Mouse (Mus musculus) neural tube, embryonic 11.5 days (tissue): ENCODE results near the gene Nhp2. TPM values are rescaled to one million over a fixed set of nuclear protein-coding genes. Genes with fewer than 3 reads are reported as not detected.

Experiments used
- ATAC-seq: fragments of 200-750 bp; cut with Nextera tagmentation; 2 replicates; pipeline ENCODE4 v1.8.0; 2017; ENCODE audit warnings: moderate number of reproducible peaks, mild to moderate bottlenecking, moderate TSS enrichment, moderate library complexity; ENCODE audit not compliant: insufficient read depth, low FRiP score, low TSS enrichment
- DNase-seq: peaks from one replicate; pipeline ENCODE4 v3.0.0-alpha.2; 2015; ENCODE audit warnings: low spot score
- H3K27ac ChIP-seq: fragments of 300-500 bp; sonication (generic); 2 replicates; pipeline ENCODE4 v1.5.1; 2014; ENCODE audit warnings: low read depth, mild to moderate bottlenecking, low read length
- H3K27me3 ChIP-seq: fragments of 300-500 bp; sonication (generic); 2 replicates; pipeline ENCODE4 v1.6.1; 2014; ENCODE audit warnings: mild to moderate bottlenecking, low read length, mixed read lengths; ENCODE audit not compliant: control insufficient read depth, insufficient read depth
- H3K36me3 ChIP-seq: fragments of 300-500 bp; sonication (generic); 2 replicates; pipeline ENCODE4 v1.6.1; 2014; ENCODE audit warnings: mild to moderate bottlenecking, low read length, moderate library complexity, mixed read lengths; ENCODE audit not compliant: control insufficient read depth, insufficient read depth
- H3K4me1 ChIP-seq: fragments of 300-500 bp; sonication (generic); 2 replicates; pipeline ENCODE4 v1.6.1; 2014; ENCODE audit warnings: low read length, mixed read lengths; ENCODE audit not compliant: control insufficient read depth, insufficient read depth
- H3K4me2 ChIP-seq: fragments of 300-500 bp; sonication (generic); 2 replicates; pipeline ENCODE4 v1.6.1; 2014; ENCODE audit warnings: low read depth, mild to moderate bottlenecking, moderate library complexity
- H3K4me3 ChIP-seq: fragments of 300-500 bp; sonication (generic); 2 replicates; pipeline ENCODE4 v1.5.1; 2014; ENCODE audit warnings: low read depth, low read length
- H3K9ac ChIP-seq: fragments of 300-500 bp; sonication (generic); 2 replicates; pipeline ENCODE4 v1.6.1; 2014; ENCODE audit warnings: mild to moderate bottlenecking, low read length
- H3K9me3 ChIP-seq: fragments of 300-500 bp; sonication (generic); 2 replicates; pipeline ENCODE4 v1.6.1; 2016; ENCODE audit warnings: low read length; ENCODE audit not compliant: control insufficient read depth
- WGBS: fragments of 180-500 bp; shearing (Covaris S2); extraction: QIAGEN DNeasy Blood & Tissue Kit; methylation state at CpG from one replicate; pipeline ENCODE4 v1.1.7; 2014; 5-methylcytosine and 5-hydroxymethylcytosine counted together
- polyA plus RNA-seq: library from polyadenylated mRNA; unstranded; fragments of >200 nt; fragmentation: Nextera tagmentation; extraction: Ambion mirVana; gene quantifications from 2 replicates; pipeline ENCODE4 v1.2.1, GENCODE M21; 2014

Gene Nhp2
- polyA plus RNA-seq: 155 and 168 TPM in 2 replicates

GRCm38 (mm10) chr11:51619409-51620060 lies at the start of gene Nhp2:
Nhp2 (plus strand) TSS chr11:51619735.
- WGBS: under 1% methylated on average over 51 of the region's 51 CpGs

DNA sequence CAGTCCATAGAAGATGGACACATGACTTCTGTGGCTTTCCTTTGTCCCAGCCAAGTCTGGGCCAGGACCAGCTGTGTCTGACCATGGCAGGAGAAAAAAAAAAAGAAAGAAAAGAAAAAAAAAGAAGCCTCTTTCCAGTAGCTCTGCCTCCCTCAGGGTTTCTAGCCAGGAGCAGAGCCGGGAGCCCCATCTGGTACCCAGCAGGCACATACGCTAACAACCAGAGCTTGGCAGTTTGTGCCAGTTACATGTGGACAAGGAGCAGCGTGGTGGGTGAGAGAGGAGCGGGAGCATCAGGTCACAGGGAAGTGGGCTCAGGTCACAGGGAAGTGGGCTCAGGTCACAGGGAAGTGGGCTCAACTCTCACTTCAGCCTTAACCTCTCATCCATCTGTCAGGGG lies 43.1 kb upstream of the Nhp2 start:
- DNase-seq: no peak
- no peaks in the 10 kb centered on the region for H3K9me3 ChIP-seq
- H3K27ac ChIP-seq: no peak overlapping the region
- no peaks in the 10 kb centered on the region for H3K4me1 ChIP-seq
- WGBS: 84% methylated on average over 4 of the region's 4 CpGs
- H3K9ac ChIP-seq: no peak overlapping the region
- H3K4me3 ChIP-seq: no peak overlapping the region
- no peak overlapping the region for H3K4me2 ChIP-seq
- ATAC-seq: no peak
- H3K36me3 ChIP-seq: no peaks in the 10 kb centered on the region
- no peaks in the 10 kb centered on the region for H3K27me3 ChIP-seq

More at GRCm38 (mm10) chr11:51619409-51620060, at the start of gene Nhp2:
- peaks cover 11% of the 10 kb centered on the region for H3K4me1 ChIP-seq
- 0 out of 2 replicates have a peak within 1 kb of the TSS, but pooled peaks have one; percentile 54 for H3K27ac ChIP-seq
- H3K4me2 ChIP-seq: peak within 1 kb of the TSS; percentile 85
- peak; percentile 94 for ATAC-seq
- H3K9ac ChIP-seq: peak within 1 kb of the TSS; percentile 89
- no peaks in the 10 kb centered on the region for H3K9me3 ChIP-seq
- H3K36me3 ChIP-seq: peaks cover 12% of the 10 kb centered on the region
- H3K4me3 ChIP-seq: peak within 1 kb of the TSS; percentile 88
- no peaks in the 10 kb centered on the region for H3K27me3 ChIP-seq
- peak; percentile 96 for DNase-seq

DNA sequence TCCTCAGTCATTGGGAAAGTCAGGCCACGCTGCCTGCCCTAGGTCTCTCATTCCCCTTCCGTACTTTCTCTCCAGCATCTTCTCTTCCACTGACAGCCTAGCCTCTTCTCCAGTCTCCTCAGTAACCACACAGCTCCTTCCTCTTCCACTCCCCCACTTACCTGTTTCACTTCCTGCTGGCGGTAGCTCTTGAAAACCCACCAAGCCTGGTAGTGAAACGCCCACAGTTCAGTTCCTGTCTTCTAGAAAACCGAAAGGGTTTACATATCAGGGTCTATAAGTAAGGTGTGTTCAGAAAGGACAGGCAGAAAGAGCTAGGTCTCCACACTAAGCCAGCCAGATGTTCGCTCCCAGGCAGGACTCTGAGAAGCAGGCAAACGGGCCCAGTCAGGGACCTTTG lies 41.9 kb upstream of the Nhp2 start:
- no peaks in the 10 kb centered on the region for H3K27me3 ChIP-seq
- H3K27ac ChIP-seq: no peak overlapping the region
- no peaks in the 10 kb centered on the region for H3K36me3 ChIP-seq
- H3K4me1 ChIP-seq: no peaks in the 10 kb centered on the region
- H3K4me3 ChIP-seq: no peak overlapping the region
- no peak for DNase-seq
- H3K4me2 ChIP-seq: no peak overlapping the region
- no peak for ATAC-seq
- no peaks in the 10 kb centered on the region for H3K9me3 ChIP-seq
- no peak overlapping the region for H3K9ac ChIP-seq
- 79% methylated on average over 7 of the region's 7 CpGs for WGBS

DNA sequence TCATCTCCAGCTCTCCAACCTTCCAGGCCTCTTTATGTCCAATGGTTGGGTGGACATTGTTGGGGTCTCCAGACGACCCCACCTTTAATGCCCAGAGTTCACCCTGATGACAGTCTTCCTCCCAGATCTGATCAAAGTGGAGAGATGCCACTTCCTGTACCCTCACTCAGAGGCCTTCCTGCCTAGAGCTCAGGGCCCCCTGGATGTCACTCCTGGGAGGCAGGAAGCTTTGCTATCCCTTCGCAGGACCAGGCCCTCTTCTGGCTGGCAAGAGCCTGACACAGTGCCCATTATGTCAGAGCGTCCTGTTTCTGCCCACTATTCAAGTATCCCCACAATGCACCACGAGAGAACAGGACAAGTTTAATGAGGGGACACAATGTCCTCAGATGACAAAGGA lies 40.5 kb upstream of the Nhp2 start:
- Histone ChIP-seq H3K36me3 (no peaks in the 10 kb centered on the region), H3K27me3 (no peaks in the 10 kb centered on the region), H3K27ac (no peak overlapping the region), H3K4me3 (no peak overlapping the region), H3K9me3 (no peaks in the 10 kb centered on the region), H3K9ac (no peak overlapping the region), H3K4me2 (no peak overlapping the region), H3K4me1 (peaks cover 3% of the 10 kb centered on the region)
- no peak for DNase-seq
- WGBS: 70% methylated on average over 4 of the region's 4 CpGs
- ATAC-seq: no peak

- H3K27ac ChIP-seq: no peak overlapping the region
- H3K4me3 ChIP-seq: no peak overlapping the region
- no peak overlapping the region for H3K9ac ChIP-seq
- no peaks in the 10 kb centered on the region for H3K9me3 ChIP-seq
- no peak overlapping the region for H3K4me2 ChIP-seq
- peaks cover 8% of the 10 kb centered on the region for H3K4me1 ChIP-seq
- H3K36me3 ChIP-seq: peaks cover 11% of the 10 kb centered on the region
- DNase-seq: peak; percentile 78
- ATAC-seq: no peak
- 25% methylated on average over 8 of the region's 8 CpGs for WGBS
- no peaks in the 10 kb centered on the region for H3K27me3 ChIP-seq
Observed at GRCm38 (mm10) chr11:51582713-51583112, 36.8 kb upstream of the Nhp2 start.

GRCm38 (mm10) chr11:51584057-51584430 lies 35.5 kb upstream of the Nhp2 start:
- ATAC-seq (peak; percentile 45), DNase-seq (peak; percentile 33)
- Histone ChIP-seq H3K27me3 (no peaks in the 10 kb centered on the region), H3K27ac (peak overlapping the region; percentile 89), H3K4me2 (peak overlapping the region; percentile 88), H3K36me3 (peaks cover 14% of the 10 kb centered on the region), H3K4me3 (peak overlapping the region; percentile 65), H3K4me1 (peaks cover 8% of the 10 kb centered on the region), H3K9ac (peak overlapping the region; percentile 83), H3K9me3 (no peaks in the 10 kb centered on the region)
- WGBS: 18% methylated on average over 9 of the region's 9 CpGs

DNA sequence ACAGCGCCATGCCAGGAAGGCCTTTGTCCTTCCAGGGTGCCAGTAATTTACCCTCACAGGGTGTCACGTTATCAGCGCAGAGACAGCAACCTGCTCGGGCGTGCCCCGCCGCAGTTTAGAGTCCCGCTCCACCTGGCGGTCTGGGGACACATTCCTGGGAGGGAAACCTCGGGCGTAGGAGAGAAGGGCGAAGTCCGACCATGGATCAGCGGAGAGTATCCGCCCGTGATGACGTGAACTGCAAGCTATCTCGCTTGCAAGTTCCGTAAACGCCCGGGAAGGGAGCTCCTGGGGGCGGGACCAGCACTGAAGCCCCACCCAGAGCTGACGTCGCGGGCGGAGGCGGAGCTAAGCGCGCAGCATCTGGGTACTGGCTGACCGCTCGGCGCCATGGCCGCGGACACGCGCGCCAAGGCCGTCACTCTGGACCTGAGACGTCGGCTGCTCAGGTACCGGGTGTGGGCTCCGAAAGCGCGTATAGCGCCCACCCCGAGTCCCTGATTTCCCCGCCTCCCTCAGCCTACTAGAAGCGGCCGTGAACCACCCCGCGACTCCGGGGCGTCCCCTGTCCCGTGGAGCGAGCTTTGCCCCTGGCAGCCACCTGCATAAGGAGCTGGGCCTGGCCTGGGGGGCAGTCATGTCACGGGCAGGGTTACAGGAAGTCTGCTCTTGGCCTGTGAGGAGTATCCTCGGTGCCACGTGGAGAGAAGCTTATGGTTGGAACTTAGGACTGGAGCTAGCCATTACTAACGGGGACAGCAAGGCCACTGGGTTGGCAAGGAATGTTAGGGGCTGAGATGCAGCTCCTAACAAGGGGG lies 34.9 kb upstream of the Nhp2 start, which contains the start of gene Phykpl:
TSS of gene Phykpl (plus strand) at position 327 of the 818 bp plus-strand sequence.
- peak; percentile 87 for ATAC-seq
- H3K4me3 ChIP-seq: peak within 1 kb of the TSS; percentile 65
- H3K4me1 ChIP-seq: peaks cover 8% of the 10 kb centered on the region
- H3K4me2 ChIP-seq: peak within 1 kb of the TSS; percentile 88
- H3K9me3 ChIP-seq: no peaks in the 10 kb centered on the region
- H3K27me3 ChIP-seq: no peaks in the 10 kb centered on the region
- peak within 1 kb of the TSS; percentile 83 for H3K9ac ChIP-seq
- H3K27ac ChIP-seq: peak within 1 kb of the TSS; percentile 89
- H3K36me3 ChIP-seq: peaks cover 19% of the 10 kb centered on the region
- DNase-seq: peak; percentile 98
- WGBS: under 1% methylated on average over 59 of the region's 59 CpGs

GRCm38 (mm10) chr11:51585608-51586252 lies 33.8 kb upstream of the Nhp2 start:
- Histone ChIP-seq H3K4me3 (no peak overlapping the region), H3K9ac (peak overlapping the region; percentile 11; the same call in 1 of the 2 replicates), H3K9me3 (no peaks in the 10 kb centered on the region), H3K36me3 (peaks cover 27% of the 10 kb centered on the region), H3K27me3 (no peaks in the 10 kb centered on the region), H3K4me1 (peaks cover 8% of the 10 kb centered on the region), H3K4me2 (peak overlapping the region; percentile 88), H3K27ac (no peak overlapping the region)
- DNase-seq: no peak
- peak; percentile 5; the same call in 1 of the 2 replicates for ATAC-seq
- 71% methylated on average over 8 of the region's 8 CpGs for WGBS
